Mouse (Mus musculus) left cerebral cortex, adult 8-10 months (tissue): Measurements from ENCODE around the gene Rnls. TPM values are rescaled to one million over a fixed set of nuclear protein-coding genes. Genes with fewer than 3 reads are reported as not detected.

Source experiments
- DNase-seq, 2 experiments: peaks; one replicate each; pipeline ENCODE4 v3.0.0; 2022; ENCODE audit warnings: low spot score in 2 of 2
- total RNA-seq, 4 experiments: library from RNA; stranded (reverse); gene quantifications; 2 replicates each; pipeline ENCODE4 v1.2.4; 2022

The Rnls gene
- total RNA-seq, 4 experiments from 2014 or later, result 1.1 to 2.1 (median 1.6) TPM

GRCm38 (mm10) chr19:33201181-33201580 lies 190.9 kb downstream of the Rnls start:
- no peak for DNase-seq

DNA sequence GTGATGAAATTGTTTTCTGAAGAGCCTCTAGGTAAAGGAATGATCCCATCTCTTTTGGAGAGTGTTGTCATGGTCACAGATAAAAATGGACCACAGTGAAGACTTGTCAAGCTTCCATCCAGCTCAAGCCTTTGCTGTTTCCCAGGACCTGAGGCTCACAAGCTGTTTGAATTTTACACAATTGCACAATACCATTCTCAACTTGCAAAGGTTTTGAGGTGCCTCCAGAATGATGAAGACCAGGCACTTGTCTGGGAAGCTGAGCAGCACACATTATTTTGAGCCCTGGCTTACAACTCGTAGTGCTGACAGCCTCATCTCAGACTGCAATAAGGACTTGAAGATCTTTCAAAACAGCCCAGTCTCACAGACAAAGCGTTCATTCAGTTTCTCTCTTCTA lies 200.0 kb downstream of the Rnls start:
- no peak for DNase-seq

GRCm38 (mm10) chr19:33188766-33189165 lies 203.3 kb downstream of the Rnls start:
- DNase-seq, result no peak

DNA sequence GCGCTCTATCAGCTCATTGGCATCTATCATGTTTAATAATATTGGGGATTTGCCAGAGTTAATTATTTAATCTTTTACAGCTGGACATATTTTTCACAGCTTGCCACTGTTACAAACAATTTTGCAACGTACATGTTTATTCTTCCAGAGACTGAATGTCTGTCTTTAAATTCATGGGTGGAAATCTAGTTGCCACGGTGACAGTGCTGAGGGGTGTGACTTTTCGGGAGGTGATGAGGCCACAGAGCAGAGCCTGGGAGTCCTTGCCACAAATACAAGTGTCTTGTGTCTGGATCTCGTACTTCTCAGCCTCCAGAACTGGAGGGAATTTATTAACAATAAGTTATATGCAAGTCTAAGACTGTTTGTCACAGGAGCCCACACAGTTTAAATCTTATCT lies 212.5 kb downstream of the Rnls start:
- DNase-seq, result no peak

DNA sequence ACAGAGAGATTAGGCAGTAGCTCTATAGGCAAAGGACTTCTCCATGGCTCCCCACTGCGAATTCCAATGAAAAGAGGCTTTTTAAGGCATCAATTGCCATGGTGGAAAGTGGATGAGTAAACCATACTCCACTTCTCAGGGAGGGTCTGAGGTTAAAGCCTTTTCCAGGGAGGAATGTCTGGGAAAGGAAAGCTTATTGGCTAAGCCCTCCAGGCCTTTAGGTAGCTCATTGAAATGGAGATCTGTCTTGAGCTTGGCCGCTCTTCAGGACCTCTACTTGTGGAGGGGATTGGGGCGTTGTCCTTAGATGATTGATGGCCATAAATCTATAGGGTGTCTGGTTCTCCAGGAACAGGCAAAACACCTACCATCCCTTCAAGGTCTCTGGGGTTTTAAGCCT lies 213.2 kb downstream of the Rnls start:
- no peak for DNase-seq

GRCm38 (mm10) chr19:33178367-33178766 lies 213.7 kb downstream of the Rnls start:
- no peak for DNase-seq

DNA sequence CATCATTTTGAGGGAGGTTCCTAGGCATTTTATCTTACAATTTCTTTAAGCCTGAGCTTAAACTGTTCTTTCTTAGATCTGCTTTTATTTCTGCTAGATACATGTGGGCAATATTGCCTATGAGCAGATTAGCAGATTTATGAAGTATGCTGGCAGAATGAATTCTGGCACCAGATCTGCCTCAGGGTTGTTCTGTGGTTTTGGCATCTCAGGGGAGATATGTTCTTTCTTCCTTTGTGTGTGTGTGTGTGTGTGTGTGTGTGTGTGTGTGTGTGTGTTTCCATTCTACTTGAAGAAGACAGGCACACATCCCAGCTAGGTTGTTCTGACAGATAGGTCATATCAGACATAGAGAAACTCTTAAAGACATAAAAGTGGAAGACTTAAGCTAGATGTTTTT lies 218.1 kb downstream of the Rnls start:
- DNase-seq, result no peak

- DNase-seq, result no peak
Observed at GRCm38 (mm10) chr19:33169881-33170280, 222.2 kb downstream of the Rnls start.

DNA sequence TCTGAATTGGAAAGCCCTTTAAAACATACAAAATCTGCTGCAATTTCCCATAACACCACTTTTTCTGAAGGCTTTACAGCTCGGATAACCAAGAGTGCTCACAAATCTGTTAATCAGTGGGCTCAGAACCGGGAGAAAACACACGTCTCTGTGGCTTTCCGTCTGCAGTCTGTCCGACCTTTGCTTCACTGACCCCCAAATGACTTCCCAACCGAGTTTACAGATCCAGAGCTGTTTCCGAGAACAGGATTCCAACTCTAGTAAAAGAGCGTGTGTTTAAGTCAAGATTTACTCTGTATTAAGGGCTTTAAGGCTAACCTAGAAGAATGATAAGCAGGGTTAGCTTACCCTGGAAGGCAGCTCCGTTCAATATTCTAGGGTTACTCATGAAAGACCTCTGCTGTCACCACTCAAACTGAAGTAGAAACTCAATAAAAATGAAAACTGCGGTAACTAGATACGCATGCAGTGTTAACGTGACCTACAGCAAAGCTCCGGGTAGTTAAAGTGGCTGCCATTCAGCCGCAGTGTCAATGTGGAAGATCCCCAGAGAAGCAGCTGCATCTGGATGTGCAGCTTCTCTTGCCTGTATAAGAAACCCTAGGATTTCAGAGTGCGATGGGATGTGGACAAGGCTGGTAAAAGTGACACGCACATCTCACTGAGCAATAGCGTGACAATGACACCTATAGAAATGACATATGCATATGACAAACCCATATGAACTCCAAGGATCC lies 224.4 kb downstream of the Rnls start:
- no peak for DNase-seq

DNA sequence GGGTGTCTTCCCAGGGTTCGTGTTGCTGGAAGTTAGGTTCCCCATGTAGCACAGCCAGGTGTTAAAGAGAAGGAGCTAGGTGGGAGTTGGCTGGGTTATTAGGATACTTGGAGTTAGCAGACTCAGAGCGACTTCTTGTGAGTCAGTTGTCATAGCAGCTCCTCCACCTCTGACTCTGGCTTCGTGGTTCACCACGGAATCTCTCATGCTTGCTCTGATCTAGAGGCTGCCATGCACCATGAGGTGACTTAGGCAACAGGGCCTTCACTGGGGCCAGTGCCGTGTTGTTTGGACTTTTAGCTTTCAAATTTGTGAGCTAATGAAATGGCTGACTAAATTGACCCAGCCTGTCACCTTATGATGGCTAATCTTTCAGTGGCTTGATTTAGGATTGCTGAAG lies 227.3 kb downstream of the Rnls start:
- no peak for DNase-seq

DNA sequence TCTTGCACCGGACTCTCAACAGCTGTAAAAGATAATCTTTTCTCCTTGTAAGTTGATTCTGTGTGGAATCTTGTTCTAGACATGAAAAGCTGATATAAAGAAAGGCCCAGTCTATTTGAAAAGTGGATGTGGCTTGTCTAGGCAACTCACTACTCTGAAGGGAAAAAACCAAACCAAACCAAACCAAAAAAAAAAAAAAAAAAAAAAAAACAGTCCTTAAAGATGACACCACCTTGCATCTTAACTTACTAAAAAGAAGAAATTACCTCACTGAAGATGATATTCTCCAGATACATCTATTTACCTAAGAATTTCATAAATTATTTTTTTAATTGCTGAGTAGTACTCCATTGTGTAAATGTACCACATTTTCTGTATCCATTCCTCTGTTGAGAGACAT lies 230.2 kb downstream of the Rnls start:
- no peak for DNase-seq

GRCm38 (mm10) chr19:33159897-33160296 lies 232.2 kb downstream of the Rnls start:
- DNase-seq, result no peak

- no peak for DNase-seq
Observed at GRCm38 (mm10) chr19:33159192-33159591, 232.9 kb downstream of the Rnls start.

- DNase-seq, result no peak
Observed at GRCm38 (mm10) chr19:33158234-33158633, 233.9 kb downstream of the Rnls start.

DNA sequence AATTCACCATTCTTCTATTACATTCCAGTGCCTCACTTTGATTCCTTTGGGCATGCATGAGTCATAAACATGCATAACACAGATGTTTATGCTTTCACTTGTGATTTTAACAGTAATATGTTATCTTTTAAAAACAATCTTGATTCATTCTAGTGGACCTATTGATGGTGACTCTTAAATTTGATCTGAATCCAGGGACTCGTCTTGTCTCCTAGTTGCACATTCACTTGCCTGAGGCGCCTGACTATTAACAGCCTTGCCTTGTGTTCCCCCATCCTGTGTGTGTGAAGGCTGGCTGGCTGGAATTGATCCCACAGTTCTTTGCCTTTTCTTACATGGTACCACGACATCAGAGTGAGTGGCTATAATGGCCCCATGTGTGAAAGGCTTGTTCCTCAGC lies 243.7 kb downstream of the Rnls start:
- no peak for DNase-seq

- DNase-seq, result no peak
Observed at GRCm38 (mm10) chr19:33143198-33143597, 248.9 kb downstream of the Rnls start.

DNA sequence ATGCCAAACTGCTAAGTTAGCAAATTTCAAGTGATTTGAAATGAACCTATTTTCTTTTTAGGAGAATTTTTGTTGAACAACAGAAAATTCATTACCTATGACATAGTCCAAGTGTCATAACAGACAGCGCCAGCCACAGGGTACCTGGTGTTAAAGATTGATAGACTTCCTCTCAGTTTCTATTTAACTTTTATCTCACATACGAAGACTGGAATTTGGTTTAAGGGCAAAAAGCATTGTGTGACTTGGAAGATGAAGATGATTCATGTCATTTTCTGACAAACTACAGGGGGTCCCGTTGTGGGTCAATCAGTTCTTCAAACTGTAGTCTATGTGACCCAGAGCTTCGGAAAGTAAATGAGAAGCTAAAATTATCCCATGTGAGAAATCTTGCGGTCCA lies 254.8 kb downstream of the Rnls start:
- DNase-seq, result no peak

GRCm38 (mm10) chr19:33122611-33123226 lies 269.4 kb downstream of the Rnls start:
- DNase-seq, result no peak

DNA sequence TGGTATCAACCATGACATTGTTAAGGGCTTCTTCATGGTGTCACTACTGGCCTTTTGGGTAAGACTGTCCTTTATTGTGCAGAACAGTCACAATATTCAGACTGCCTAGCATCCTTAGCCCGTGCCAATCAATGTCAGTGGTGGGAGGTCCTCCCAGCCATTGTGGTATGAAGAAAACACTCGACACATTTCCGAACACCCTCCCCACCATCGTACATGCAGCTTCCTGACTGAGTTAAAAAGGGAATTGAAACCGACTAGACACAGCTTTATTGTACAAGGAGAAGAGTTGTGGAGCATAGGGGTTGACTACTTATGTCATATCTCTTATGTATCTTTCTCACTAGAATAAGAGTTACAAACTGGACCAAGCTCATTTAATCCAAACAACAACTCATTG lies 272.1 kb downstream of the Rnls start:
- DNase-seq, result no peak

- DNase-seq, result no peak
Observed at GRCm38 (mm10) chr19:33118898-33119297, 273.2 kb downstream of the Rnls start.

- no peak for DNase-seq
Observed at GRCm38 (mm10) chr19:33114631-33115295, 277.3 kb downstream of the Rnls start.

DNA sequence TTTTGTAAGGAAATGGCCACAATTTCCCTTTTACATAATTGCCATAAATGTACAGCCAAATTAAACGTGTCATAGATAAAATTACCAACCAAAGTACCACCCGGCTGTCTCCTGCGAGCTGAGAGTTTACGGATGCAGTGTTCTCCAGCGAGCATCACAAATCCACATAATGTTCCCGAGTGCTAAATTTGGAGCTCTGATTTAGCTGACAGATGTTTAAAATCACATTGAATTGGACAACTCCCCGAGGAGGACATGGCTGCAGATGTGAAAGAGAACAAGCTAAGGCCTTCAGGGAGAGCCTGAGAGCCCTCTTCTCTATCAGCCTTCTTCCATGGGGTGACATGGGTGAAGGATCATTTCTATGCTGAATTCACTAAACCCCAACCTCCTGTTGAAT lies 278.3 kb downstream of the Rnls start:
- DNase-seq, result no peak

DNA sequence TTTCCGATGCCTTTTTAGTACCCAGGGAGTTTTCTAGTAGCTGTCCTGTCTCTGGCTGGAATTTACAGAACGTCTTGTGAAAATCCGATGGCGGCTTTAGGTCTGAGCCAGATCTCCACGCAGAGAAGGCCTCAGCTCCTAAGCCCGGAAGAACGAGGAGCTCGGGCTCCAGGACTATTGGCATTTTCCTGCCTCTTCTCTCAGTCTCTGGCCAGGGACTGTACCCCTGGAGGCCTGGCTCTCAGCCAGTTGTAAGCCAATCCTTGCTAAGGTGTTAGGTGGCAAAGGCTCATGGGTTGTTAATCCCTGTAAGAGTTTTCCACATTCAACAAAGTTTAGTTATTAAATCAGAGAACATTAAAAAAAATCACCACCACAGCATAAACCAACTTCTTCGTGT lies 281.7 kb downstream of the Rnls start:
- DNase-seq, result no peak
